Mouse (Mus musculus): Measurements from ENCODE around the gene Gtpbp6.

GRCm38 (mm10) chr5:110142309-110142708, 34.3 kb upstream of the Gtpbp6 start:
- TF ChIP-seq CHD2 (IDR thresholded peaks at IDR 0.05; ENCODE audit: low read depth, low read length) (no peak), ZC3H11A (IDR thresholded peaks at IDR 0.05; ENCODE audit: borderline replicate concordance, low read depth, low read length) (no peak), HCFC1 (IDR thresholded peaks at IDR 0.05; ENCODE audit: borderline replicate concordance, insufficient read depth, low read length) (no peak), ZNF384 (IDR thresholded peaks at IDR 0.05; ENCODE audit: low read depth, low read length) (no peak)

Measured in ES-E14 (cell line).